Mouse (Mus musculus) spleen, postnatal 36 days (tissue): ENCODE measurements around the gene 5730507C01Rik.
"Not testable (repeated sequence)": the region's sequence is repeated elsewhere in the genome, so short reads cannot be mapped to it uniquely, and the experiment has no call there.

ENCODE experiments used
- DNase-seq, 2 experiments: peaks; one replicate each; pipeline ENCODE4 v3.0.0; 2022; ENCODE audit warnings: low spot score in 2 of 2, mixed read lengths in 1 of 2

5730507C01Rik gene

DNA sequence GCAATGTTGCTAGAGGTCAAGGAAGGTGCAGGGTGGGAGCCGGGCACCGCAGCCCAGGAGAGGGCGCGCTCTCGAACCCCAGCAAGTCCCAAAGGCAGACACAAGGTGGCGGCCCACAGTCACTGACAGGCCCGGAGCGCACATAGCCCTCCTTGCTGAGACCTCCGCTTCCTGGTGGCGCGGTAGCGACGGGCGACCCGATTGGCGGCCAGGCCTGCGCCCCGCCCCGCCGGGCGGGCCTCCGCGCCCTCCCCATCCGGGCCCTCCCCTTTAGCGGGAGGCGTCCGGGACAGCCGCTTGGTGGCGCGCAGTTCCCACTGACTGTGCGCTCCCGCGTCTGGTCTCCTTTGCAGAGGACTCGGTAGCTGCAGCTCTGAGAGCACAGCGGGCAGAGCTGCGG is at the start of gene 5730507C01Rik:
TSS of gene 5730507C01Rik (plus strand) at position 340 of the 400 bp plus-strand sequence.
- DNase-seq: no peak

DNA sequence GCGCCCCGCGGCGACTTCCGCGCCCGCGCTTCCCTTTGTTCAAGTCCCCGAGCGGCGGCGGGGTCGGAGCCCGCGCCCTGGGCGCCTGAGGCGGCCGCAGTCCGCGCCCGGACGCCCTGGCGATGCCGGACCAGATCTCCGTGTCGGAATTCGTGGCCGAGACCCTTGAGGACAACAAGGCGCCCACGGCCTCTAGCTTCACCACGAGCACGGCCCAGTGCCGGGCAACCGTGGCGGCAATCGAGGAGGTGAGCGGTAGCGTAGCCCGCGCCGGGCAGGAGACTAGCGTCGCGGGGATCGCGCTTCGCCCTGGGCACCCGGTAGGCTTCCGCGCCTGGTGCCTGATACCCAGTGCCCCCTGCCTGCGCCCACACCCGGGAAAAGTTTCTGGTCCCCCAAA is 306 bp downstream of the 5730507C01Rik start:
- DNase-seq: not testable (repeated sequence)

- not testable (repeated sequence) for DNase-seq
These were observed 767 bp downstream of the 5730507C01Rik start for GRCm38 (mm10) chr12:18515077-18515476.
